In genomic region chr5:106453181-106453885, GRCm38 (mm10) we compare ENCODE assay signal across 9 mouse cellular contexts. TPM values are rescaled to one million over a fixed set of nuclear protein-coding genes. Genes with fewer than 3 reads are reported as not detected.
DNase-seq lines count a peak whose midpoint lies in the region; ATAC-seq lines count a peak whose summit lies in the region.
"Had no signal": no experiment of that assay in that cellular context is flagged by ENCODE, and none has a peak within 500 bp of the region (broad histone marks: within the 10 kb centered on the region; RNA-seq: fewer than 3 reads in every experiment).

No protein-coding gene starts in this region.

- no peaks in the 10 kb centered on the region for H3K36me3 ChIP-seq in kidney, embryonic 14.5 days (ENCODE audit: control insufficient read depth, insufficient read depth, low read length)
- no peaks in the 10 kb centered on the region for H3K36me3 ChIP-seq in hindbrain, embryonic 15.5 days
- H3K36me3 ChIP-seq in neural tube, embryonic 12.5 days: no peaks in the 10 kb centered on the region

- H3K4me1 ChIP-seq in kidney, embryonic 14.5 days (ENCODE audit: control insufficient read depth, insufficient read depth, low read length): 0 out of 2 replicates have a peak, but pooled peaks cover 3% of the 10 kb centered on the region
- peaks cover 6% of the 10 kb centered on the region for H3K4me1 ChIP-seq in hindbrain, embryonic 15.5 days (replicated peaks)
- peaks cover 27% of the 10 kb centered on the region for H3K4me1 ChIP-seq in neural tube, embryonic 12.5 days

- peaks cover 87% of the 10 kb centered on the region for H3K27me3 ChIP-seq in kidney, embryonic 14.5 days (ENCODE audit: control insufficient read depth, insufficient read depth, low read length)
- peaks cover 77% of the 10 kb centered on the region for H3K27me3 ChIP-seq in hindbrain, embryonic 15.5 days
- H3K27me3 ChIP-seq in neural tube, embryonic 12.5 days (replicated peaks): peaks cover 88% of the 10 kb centered on the region

- ATAC-seq in kidney, embryonic 14.5 days (ENCODE audit: low FRiP score, low TSS enrichment): peak; percentile 41; the same call in 1 of the 2 replicates
- ATAC-seq in hindbrain, embryonic 15.5 days (ENCODE audit: low FRiP score, low read depth): no peak
- ATAC-seq in neural tube, embryonic 12.5 days (ENCODE audit: low FRiP score, low read depth): 0 out of 2 replicates have a peak, but pooled peaks have one; percentile 17
- no peak for ATAC-seq in erythroblast, adult 5-6 weeks (replicated peaks; ENCODE audit: low FRiP score, poor library complexity, severe bottlenecking)

- H3K4me2 ChIP-seq in kidney, embryonic 14.5 days (replicated peaks; ENCODE audit: low read depth, low read length): no peak overlapping the region
- H3K4me2 ChIP-seq in hindbrain, embryonic 15.5 days: peak overlapping the region; percentile 27
- H3K4me2 ChIP-seq in neural tube, embryonic 12.5 days (replicated peaks): peak overlapping the region; percentile 42

- peak overlapping the region; percentile 10; the same call in 1 of the 2 replicates for H3K4me3 ChIP-seq in kidney, embryonic 14.5 days (ENCODE audit: low read length)
- H3K4me3 ChIP-seq in hindbrain, embryonic 15.5 days: peak overlapping the region; percentile 11
- H3K4me3 ChIP-seq in neural tube, embryonic 12.5 days: peak overlapping the region; percentile 20
- H3K4me3 ChIP-seq: myocyte had no signal

- no peak overlapping the region for H3K27ac ChIP-seq in kidney, embryonic 14.5 days (ENCODE audit: low read depth, low read length)
- no peak overlapping the region; the same call in 1 of the 2 replicates for H3K27ac ChIP-seq in hindbrain, embryonic 15.5 days (replicated peaks)
- no peak overlapping the region for H3K27ac ChIP-seq in neural tube, embryonic 12.5 days

- H3K9me3 ChIP-seq in kidney, embryonic 14.5 days (ENCODE audit: control insufficient read depth, low read length): no peaks in the 10 kb centered on the region
- H3K9me3 ChIP-seq in hindbrain, embryonic 15.5 days: no peaks in the 10 kb centered on the region
- H3K9me3 ChIP-seq in neural tube, embryonic 12.5 days: no peaks in the 10 kb centered on the region

- WGBS in kidney, embryonic 14.5 days: under 1% methylated on average over 43 of the region's 45 CpGs
- under 1% methylated on average over 39 of the region's 45 CpGs for WGBS in hindbrain, embryonic 15.5 days
- WGBS in neural tube, embryonic 12.5 days: 1% methylated on average over 45 of the region's 45 CpGs

- no peak for DNase-seq in kidney, postnatal 14 days
- DNase-seq in cerebellum, postnatal 36 days: peak; percentile 49 to 70
- no peak for DNase-seq in frontal cortex, adult 2 months (ENCODE audit: extremely low spot score in 1 of 2, low spot score in 1 of 2)
- no peak for DNase-seq in layer of hippocampus, postnatal 25 days (ENCODE audit: extremely low spot score in 1 of 2, low spot score in 1 of 2)

- no peak overlapping the region for H3K9ac ChIP-seq in kidney, embryonic 14.5 days (ENCODE audit: low read depth, low read length)
- no peak overlapping the region for H3K9ac ChIP-seq in hindbrain, embryonic 15.5 days
- peak overlapping the region; percentile 30; the same call in 1 of the 2 replicates for H3K9ac ChIP-seq in neural tube, embryonic 12.5 days

RNA-seq across cellular contexts. Expression of gene Barhl2, which starts 4.6 kb away (rescaled TPM):
- polyA plus RNA-seq in kidney, embryonic 14.5 days (2014; fragmentation: Nextera tagmentation; extraction: Ambion mirVana): not detected in 2 replicates
- 1.6 and 2.2 TPM in 2 replicates for polyA plus RNA-seq in hindbrain, embryonic 15.5 days (2015; fragmentation: Nextera tagmentation; extraction: Ambion mirVana)
- 2.9 and 3.4 TPM in 2 replicates for polyA plus RNA-seq in neural tube, embryonic 12.5 days (2016; fragmentation: Nextera tagmentation; extraction: Ambion mirVana)
- 2.4 and 3.0 TPM in 2 replicates for polyA plus RNA-seq in frontal cortex, adult 2 months (2012; rRNA removed)
- total RNA-seq in erythroblast, adult 5-6 weeks (2015; ENCODE audit: low replicate concordance): not detected in 2 replicates
- total RNA-seq in erythroblast, adult 5-6 weeks (2017; ENCODE audit: low replicate concordance): not detected in 2 replicates
- under 1 TPM; 0.12 to 0.26 TPM for total RNA-seq in layer of hippocampus, postnatal 25 days (2021)
- polyA plus RNA-seq: myocyte had no signal

Comparison
In these comparisons a context has a peak if more than half of its experiments do, and no peak if none do; other contexts are left out.
1. ATAC-seq: peak in kidney, embryonic 14.5 days (single experiment) and neural tube, embryonic 12.5 days (single experiment); none in hindbrain, embryonic 15.5 days (single experiment) and erythroblast, adult 5-6 weeks (single experiment).
2. DNase-seq: peak in cerebellum, postnatal 36 days (2 of 2); none in kidney, postnatal 14 days (single experiment), frontal cortex, adult 2 months (0 of 2) and layer of hippocampus, postnatal 25 days (0 of 2).
3. Peak in every context shown above with its lines, with median percentiles within 50 percentile points of each other: H3K4me3 ChIP-seq.